Mouse (Mus musculus) layer of hippocampus, adult 9-11 months (tissue): Measurements from ENCODE around the gene Plekhj1.

Source experiments
- DNase-seq: peaks from one replicate; pipeline ENCODE4 v3.0.0; 2022

Gene Plekhj1

GRCm38 (mm10) chr10:80774981-80775380, 23.4 kb downstream of the Plekhj1 start:
- DNase-seq: no peak

GRCm38 (mm10) chr10:80774549-80774948, 23.9 kb downstream of the Plekhj1 start:
- DNase-seq: peak; percentile 94

GRCm38 (mm10) chr10:80773816-80774215, 24.6 kb downstream of the Plekhj1 start:
- DNase-seq: no peak

GRCm38 (mm10) chr10:80768365-80768764, 30.1 kb downstream of the Plekhj1 start:
- DNase-seq: no peak

- no peak for DNase-seq
Measured at GRCm38 (mm10) chr10:80766161-80766815, 32.1 kb downstream of the Plekhj1 start.

GRCm38 (mm10) chr10:80765746-80766145, 32.7 kb downstream of the Plekhj1 start:
- DNase-seq: no peak

- no peak for DNase-seq
Measured at GRCm38 (mm10) chr10:80763502-80763901, 34.9 kb downstream of the Plekhj1 start.

- DNase-seq: no peak
Measured at GRCm38 (mm10) chr10:80761821-80762220, 36.6 kb downstream of the Plekhj1 start.

GRCm38 (mm10) chr10:80760596-80761524, 37.6 kb downstream of the Plekhj1 start:
- DNase-seq: no peak

- DNase-seq: no peak
Measured at GRCm38 (mm10) chr10:80758651-80759050, 39.8 kb downstream of the Plekhj1 start.

GRCm38 (mm10) chr10:80757717-80758116, 40.7 kb downstream of the Plekhj1 start:
- peak; percentile 87 for DNase-seq

GRCm38 (mm10) chr10:80756967-80757366, 41.5 kb downstream of the Plekhj1 start:
- DNase-seq: peak; percentile 63

- no peak for DNase-seq
Measured at GRCm38 (mm10) chr10:80756509-80756908, 41.9 kb downstream of the Plekhj1 start.

- no peak for DNase-seq
Measured at GRCm38 (mm10) chr10:80756099-80756498, 42.3 kb downstream of the Plekhj1 start.

- DNase-seq: no peak
Measured at GRCm38 (mm10) chr10:80755291-80756015, 43.0 kb downstream of the Plekhj1 start.

GRCm38 (mm10) chr10:80754594-80755290, 43.7 kb downstream of the Plekhj1 start, which contains the start of gene Dot1l:
TSS of gene Dot1l (plus strand) at chr10:80755206.
- DNase-seq: peak; percentile 96

GRCm38 (mm10) chr10:80752079-80752625, 46.3 kb downstream of the Plekhj1 start:
- DNase-seq: no peak

- peak; percentile 85 for DNase-seq
Measured at GRCm38 (mm10) chr10:80751188-80751832, 47.1 kb downstream of the Plekhj1 start.

GRCm38 (mm10) chr10:80748609-80749008, 49.8 kb downstream of the Plekhj1 start:
- DNase-seq: no peak

- DNase-seq: peak; percentile 70
Measured at GRCm38 (mm10) chr10:80747410-80747809, 51.0 kb downstream of the Plekhj1 start.
